Mouse (Mus musculus) heart, adult 8-10 months (tissue): Measurements from ENCODE around the gene Dgki. TPM values are rescaled to one million over a fixed set of nuclear protein-coding genes. Genes with fewer than 3 reads are reported as not detected.
"Not testable (repeated sequence)": the region's sequence is repeated elsewhere in the genome, so short reads cannot be mapped to it uniquely, and the experiment has no call there.

Experiments used
- DNase-seq: peaks from one replicate; pipeline ENCODE4 v3.0.0; 2022; ENCODE audit warnings: low spot score
- total RNA-seq, 4 experiments: library from RNA; stranded (reverse); gene quantifications; 2 replicates each; pipeline ENCODE4 v1.2.4; 2022

Dgki gene
- total RNA-seq, 4 experiments from 2014 or later: 0.11 to 1.3 (median 0.27) TPM

DNA sequence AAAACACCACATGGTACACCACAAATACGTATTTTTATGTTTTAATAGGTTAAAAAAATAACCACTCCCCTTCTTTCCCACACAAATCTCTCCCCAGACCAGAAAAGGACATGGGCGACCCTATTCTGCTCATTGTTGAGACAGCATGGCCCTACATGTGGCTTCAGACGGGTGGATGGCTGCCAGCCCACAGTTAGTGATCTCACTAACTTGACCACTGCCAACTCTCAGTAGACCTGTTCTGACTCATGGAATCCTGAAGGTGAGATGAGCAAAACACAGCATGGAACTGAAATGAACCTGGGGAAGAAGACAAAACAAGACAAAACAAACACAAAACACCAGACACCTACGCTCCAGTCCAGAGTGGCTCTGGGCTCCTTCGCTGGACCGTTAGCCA lies 150.8 kb downstream of the Dgki start:
- DNase-seq: no peak

DNA sequence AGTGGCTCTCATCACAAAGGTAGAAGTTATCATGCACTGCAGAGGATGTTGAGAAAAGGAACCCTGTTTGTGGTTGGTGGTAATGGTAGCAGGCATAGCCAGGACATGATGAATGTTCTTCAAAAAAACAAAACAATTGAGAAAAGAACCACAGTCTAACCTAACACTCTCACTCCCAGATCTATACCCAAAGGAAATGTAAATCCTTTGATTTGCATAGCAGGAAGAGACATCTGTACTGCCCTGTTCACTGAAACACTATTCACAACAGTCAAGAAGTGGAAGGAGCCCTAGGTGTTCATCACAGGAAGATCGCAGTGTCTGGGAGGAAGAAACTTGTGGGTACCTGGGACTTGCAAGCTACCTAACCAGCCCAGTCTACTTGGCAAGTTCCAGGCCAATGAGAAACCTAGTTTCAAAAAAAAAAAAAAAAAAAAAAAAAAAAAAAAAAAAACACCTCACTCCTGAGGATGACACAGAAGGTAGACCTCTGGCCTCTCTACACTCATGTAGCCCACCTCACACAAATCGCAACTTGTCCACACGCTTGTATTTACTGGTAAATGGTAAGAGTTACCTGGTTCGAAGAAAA lies 152.5 kb downstream of the Dgki start:
- DNase-seq: no peak

DNA sequence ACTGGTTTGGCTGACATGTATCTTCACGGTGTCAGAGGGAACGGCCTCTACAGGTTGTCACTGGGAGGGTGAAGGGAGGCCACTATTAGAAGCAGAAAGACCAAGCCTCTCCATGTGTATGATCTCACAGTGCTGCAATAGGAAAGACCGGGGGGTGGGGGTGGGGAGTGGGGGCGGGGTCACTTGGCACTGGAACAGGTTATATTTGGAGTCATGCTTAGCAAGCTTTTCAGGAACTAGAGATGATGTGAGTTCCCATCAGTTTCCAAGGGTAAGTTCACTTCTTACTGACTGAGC lies 156.2 kb downstream of the Dgki start:
- DNase-seq: no peak

DNA sequence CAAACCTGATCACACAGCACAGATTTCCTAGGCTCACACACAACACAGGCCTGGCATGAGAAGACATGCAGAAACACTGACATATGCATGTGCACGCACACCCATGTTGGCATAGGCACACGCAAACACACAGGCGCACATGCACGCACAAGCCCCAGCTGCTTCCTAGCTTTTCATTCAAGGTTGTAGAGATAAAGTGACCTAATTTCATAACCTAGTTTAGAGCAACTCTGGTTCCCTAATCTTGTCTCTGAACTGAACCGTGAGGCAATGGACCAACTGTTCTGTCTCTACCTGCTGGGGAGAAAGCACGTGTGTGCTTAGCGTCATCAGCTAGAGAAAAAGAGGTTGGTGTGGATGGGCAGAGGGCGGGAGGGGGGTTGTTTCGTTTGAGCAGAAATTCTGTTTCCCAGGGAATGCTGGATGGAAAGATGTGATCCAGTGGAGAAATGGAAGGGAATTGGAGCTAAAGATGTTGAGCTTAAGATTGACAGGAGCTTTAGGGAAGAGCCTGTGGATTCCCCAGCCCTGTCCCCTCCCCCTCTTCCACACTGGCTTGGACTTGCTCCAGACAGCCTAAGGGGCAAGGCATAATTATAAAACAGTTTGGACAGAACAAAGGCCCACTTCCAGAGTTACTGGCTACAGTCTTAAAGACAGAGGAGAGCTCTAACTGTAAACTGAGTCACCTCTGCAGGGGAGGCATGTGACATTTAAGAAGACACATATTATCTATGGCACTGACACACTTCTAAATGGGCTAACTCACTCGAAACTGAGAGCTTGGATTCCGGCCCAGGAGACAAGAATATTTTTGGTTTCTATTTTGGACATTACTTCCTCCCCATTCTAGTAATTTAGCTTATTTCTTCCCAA lies 156.8 kb downstream of the Dgki start:
- DNase-seq: peak; percentile 19

DNA sequence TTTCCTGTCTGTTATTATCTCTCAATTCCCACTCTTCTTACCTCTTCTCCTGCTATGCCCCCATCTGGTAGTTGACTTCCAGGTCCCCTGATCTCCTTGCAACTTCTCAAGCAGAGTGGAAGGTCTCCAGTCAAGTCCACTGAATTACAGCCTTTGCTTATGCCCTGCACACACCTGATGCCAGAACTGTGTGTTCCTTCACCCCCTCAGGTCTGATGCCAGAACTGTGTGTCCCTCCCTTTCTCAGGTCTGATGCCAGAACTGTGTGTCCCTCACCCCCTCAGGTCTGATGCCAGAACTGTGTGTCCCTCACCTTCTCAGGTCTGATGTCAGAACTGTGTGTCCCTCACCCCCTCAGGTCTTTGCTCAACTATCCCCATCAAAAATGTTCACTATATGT lies 161.2 kb downstream of the Dgki start:
- no peak for DNase-seq

DNA sequence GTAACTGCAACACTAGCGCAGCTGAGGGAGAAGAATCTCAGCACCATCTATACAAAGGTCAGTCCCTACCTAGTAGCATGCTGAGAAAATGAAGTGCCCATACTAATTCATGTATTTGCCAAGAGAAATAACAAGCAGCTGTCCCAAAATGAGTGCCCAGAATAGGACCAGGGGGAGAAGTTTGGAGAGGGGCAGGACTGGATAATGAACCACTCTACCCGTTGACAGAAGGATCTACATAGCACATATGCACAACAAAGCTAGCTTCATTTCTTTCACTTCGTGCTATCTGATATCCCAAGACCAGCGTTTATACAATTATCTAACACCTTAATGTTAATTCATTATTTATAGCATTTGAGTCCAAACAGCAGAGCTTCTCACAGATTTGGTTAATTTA lies 168.7 kb downstream of the Dgki start:
- DNase-seq: no peak

DNA sequence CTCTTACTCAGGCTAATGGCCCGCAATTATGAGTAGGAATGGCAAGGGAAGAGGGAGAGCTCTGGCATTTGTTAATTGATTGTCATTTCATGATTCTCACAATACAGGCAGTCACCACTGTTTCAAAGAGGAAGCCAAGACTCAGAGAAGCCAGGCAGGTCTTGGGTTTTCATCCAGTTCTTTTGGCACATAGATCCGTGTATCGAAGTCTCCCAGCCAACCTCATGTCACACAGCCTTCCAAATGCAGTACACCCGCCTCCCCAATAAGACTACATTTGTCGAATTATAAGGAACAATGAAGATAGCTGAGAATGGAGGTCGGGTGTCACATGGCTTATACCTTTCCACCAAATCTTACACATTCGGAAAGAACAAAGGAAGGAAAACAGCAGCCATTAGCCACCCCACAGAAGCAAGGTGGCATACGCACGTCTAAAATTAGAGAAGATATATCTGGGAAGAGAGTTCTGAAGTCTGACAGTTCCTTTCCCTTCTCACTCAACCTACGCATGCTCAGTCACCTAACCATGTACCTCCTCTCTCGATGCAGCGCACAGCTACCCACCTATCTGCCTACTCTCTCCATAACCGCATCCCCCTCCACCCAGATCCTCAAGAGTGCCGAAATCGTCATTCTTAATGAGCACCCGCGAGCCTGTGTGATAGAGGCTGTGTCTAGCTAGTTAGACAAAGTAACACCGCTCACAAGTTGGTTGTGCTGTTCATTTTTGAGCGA lies 179.4 kb downstream of the Dgki start:
- DNase-seq: no peak

DNA sequence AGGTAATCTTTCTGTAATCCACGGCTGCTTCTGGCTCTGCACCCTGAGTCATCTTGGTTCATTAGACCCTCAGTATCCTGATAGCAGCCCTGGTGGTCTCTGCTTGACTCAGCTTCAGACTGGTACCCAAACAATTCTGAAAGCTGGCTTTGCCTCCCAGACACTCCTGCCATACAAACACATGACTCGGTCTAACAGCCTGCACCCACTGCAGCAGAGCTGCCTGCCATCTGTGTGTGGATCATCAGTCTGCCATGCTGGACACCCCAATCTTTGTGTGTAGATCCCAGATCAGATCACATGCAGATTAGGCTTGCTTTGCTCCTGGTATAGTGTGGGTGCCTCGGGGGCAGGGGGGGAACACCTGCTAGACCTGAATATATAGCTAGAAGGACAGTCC lies 180.8 kb downstream of the Dgki start:
- DNase-seq: no peak

DNA sequence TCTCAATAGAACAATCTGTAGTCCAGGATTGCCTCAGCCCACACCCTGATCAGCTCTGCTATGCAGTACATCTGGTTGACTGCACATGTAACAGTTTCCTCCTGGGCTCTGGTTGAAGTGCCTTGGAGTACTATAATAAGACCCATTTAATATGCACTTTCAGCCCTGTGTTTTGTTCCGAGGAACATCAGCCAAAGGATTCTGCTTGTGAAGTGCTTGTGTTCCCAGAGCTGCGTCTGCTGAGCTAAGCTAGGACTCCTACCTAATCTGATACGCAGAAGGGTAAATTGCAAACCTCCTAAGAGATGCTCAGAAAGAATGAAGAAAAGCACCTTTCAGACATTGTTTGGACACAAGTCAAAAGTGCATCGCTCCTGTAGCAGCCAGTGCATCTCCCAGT lies 186.9 kb downstream of the Dgki start:
- DNase-seq: no peak

DNA sequence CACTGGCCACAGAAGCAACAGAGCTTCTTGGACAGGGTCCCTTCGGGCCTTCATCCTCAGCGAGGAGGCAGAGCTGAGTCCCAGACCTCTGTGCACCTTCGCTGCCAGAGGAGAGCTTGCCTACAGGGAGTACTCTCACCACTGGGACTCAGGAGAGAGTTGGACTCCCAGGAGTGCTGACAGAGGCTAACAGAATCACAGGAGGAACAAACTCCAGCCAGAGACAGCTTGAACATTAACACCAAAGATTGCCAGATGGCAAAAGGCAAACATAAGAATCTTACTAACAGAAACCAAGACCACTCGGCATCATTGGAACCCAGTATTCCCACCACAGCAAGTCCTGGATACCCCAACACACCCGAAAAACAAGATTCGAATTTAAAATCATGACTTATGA lies 193.7 kb downstream of the Dgki start:
- DNase-seq: not testable (repeated sequence)

DNA sequence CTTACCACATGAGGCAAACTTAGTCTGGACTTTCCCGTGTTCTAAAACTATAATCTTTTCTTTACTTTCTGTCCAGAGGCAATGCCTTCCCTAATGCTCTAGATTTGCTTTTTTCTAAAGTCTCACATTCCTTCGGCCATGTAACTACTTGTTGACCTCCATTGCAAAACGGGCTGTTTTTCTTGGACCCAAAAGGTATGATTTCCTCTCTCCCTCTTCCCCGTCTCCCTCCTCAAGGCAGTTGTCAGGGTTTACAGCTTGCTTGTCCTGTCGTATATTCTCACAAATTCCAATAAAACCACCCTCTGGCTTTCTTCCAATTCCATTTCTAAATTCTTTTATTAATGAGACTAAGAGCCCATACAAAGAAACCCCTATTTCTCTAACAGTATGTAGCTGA lies 199.6 kb downstream of the Dgki start:
- no peak for DNase-seq

DNA sequence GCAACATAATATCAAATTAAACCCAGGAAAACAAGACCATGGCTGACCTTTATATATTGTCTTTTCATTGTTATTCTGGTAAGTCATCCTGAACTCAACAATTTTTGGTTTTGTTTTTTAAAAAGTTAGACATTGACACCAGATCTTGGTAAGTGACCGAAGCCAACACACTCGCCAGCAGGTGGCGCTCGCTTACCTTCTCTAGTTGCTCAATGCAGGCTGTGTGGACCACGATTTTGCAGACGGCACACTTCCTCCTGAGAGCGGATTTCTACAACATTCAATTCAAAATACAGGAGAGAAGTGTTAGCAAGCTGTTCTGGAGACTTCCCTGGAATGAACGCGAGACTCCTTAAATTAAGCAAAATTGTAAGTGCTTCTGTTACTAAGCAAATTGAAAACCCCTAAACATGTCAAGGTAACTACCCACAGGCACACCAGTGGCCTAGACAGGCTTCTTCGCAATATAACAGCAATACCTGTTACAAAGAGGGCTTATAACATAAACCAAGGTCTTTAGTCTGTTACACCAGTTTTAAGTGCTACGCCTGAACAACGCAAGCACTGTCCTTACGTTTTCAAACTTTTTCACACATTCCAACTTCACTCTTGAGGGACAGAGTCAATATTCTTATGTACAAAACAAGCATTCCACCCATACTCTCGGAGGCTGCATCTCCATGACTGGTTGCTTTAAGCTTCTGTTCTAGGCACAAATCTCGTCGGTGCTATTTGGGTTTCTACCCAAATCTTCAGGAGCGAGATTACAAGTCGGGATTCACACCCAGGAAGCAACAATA lies 202.4 kb downstream of the Dgki start:
- peak; percentile 71 for DNase-seq

DNA sequence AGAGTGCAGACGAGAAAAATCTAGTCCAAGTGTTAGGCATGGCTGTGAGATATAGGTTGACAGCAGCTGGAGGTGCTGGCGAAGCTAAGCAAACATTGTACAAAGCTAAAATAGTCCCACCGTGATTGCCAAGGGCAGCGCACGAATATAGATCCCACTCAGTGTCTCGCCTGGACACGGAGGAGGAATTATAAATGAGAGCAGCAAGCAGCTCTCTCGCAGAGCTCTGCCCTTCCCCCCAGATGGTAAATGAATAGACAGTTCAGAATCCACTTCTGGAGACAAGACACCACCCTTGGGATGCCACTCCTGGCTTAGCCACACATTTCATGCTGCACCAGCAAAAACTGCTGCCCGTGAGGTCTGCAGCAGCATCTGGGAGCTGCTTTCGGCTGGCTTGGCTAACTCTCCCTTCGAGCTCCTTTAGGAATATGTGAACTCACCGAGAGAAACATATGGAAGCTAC lies 203.1 kb downstream of the Dgki start:
- DNase-seq: no peak

DNA sequence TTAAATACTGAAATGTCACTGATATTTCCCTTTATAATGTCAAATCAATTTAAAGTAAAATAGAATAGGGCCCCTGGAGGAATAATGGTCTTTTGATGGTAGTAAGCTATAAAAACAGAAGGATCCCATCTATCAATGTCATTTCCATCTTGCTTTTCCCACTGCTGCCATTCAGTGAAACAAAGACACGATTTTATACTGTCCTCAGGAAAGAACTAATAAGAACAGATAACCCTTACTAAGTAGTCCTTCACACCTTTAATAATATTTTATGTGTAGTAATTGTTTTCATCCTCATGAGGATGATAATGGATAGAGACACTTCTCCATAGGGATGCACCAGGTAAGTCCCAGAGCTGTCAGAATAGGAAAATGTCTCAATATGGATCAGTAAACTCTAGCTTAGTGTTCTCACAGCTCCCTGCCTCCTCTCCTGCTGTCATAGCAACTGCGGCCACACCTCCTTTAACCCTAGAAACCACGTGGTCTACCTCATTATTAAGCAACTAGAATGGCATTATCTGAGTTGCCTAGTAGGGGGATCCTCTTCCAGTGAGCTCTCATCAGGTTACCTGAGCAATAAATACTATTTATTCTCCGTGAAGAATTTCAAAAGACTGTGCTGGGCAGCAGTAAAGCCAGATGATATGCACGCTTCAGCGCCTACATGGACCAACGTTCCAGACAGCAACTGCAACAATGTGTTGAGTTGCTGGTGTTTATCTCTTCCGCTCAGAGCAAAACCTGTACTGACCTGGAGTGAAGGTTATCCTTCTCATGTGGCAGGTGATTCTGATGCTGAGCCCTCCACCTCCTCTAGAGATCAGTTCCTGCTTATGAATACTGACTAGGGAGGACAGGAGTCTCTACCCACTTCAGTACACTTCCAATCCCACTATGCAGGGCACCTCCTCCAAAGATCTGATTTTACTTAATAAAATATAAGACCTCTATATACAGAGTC lies 210.6 kb downstream of the Dgki start:
- no peak for DNase-seq

DNA sequence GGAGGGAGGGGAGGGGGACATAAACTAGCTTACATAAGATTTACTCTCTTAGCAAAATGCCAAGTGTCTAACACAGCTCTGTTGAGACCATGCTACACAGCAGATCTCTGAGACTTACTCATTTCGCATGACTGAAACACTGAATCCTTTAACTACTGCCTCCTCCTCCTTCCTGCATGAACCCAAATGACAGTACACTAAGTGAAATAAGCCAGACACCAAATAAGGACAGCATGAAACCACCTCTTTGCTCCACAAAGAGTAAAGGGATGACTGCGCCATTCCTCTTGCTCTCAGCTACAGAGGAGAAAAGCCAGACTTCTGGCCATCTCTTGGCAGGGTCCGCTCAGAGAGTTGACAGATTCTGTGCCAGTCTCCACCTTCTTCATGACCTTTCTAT lies 217.0 kb downstream of the Dgki start:
- no peak for DNase-seq

DNA sequence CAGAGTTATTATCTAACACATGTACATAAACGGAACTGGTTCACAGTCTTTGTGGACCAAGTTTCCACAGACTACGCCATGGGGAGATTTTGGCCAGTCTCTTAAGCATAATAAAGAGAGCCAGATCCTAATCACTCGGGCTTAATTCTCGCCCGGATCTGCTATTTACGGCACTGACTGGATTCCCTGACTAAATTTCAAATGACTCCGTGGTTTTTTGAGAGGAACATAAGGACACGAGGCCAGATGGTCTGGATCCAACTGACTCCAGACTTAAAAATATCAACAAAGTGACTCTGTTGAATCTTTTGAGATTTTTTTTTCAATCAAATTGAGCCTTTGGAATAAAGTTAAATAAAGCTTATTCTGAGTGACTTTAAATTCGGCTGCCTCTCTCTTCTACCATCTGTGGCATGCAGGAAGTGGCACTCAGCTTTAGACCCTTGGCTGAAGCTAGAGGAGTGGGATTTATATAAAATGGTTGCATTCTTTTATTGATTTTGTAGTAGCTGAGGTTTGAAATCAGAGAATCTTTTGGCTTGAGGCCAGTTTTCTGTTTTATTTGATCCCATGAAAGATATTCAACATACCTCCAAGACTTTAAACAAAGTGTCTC lies 227.5 kb downstream of the Dgki start:
- DNase-seq: peak; percentile 12

DNA sequence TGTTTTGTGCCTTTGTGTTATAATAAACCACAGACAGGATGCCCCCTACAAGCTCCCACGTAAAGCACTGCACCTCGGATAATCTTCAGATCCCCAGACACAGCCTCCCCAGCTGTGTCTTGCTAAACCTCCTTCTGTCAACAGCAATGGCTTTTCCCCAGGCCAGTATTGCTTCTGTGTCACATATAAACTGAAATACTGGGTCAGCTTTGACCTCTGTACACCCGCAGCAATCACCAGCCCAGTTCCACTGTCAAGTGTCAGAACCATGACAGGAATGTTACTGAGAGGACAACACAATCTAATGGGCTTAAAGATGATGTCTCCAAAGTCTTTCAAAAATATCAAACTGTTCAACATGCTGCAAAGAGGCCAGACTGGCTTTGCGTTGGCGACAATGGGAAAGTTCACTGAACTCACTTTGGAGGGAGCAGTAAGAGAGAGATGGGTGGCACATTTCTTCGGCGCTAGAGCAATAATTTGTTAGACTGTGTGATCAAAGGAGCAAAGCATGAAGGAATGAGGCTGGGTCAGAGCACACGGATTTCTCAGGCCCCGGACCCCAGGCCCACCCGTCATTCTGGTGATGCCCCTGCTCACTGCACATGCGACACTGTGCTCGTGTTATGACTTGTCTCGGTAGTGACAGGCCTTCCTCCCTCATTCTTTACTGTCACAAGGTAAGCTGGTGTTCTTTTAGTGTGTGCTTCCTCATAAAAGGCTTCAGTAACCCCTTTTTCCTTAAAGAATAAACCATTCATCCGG lies 230.0 kb downstream of the Dgki start:
- DNase-seq: no peak

DNA sequence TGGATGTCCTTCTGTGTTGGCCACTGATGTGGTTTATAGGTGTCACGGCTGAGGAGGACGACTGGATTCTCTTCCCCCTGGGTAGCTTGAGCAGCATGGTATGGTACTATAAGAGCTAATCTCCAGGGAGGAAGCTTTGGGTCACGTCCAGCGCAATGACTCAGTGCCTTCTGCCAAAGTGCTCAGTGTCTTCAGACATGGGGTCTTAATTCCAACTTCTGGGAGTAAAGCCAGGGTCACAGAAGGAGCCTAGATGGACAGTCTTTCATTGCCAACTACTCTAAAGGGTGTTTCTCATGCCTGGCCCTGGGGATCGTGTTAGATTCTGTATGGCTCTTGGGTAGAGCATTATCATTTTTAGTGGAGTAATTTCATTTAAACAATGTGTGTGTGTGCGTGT lies 231.2 kb downstream of the Dgki start:
- no peak for DNase-seq

DNA sequence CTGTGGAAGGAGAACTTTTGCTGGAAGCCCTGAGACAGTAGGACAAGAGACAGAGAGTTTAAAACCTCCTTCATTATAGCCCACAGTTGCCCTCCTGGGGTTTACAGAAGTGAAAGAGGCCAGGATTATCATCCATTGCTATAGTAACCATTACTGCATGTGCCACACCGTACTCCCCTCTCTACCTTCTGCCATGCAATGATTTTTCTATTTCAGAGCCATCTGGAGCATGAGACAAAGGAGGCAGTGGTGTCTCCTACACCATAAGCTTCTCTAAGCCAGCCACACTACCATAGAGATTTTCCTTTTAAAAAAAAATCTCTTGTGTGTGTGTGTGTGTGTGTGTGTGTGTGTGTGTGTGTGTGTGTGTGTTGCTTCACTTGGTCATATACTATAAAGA lies 232.6 kb downstream of the Dgki start:
- DNase-seq: no peak
